Mouse (Mus musculus) kidney, adult 2 months (tissue): ENCODE data around the gene Srgap2. TPM values are rescaled to one million over a fixed set of nuclear protein-coding genes. Genes with fewer than 3 reads are reported as not detected.
A peak's percentile ranks its signal among the peaks of the same experiment; 100 is the strongest.
"Not testable (repeated sequence)": the region's sequence is repeated elsewhere in the genome, so short reads cannot be mapped to it uniquely, and the experiment has no call there.

ENCODE experiments used
- DNase-seq: peaks from one replicate; pipeline ENCODE4 v3.0.0; 2021
- H3K27ac ChIP-seq: fragments of 200-500 bp; 2 replicates; pipeline ENCODE4 v1.5.1; 2012; ENCODE audit warnings: low read depth, low read length, control low read depth, inconsistent platforms; ENCODE audit not compliant: insufficient read depth
- H3K27me3 ChIP-seq: fragments of 200-500 bp; replicated peaks from 2 replicates; pipeline ENCODE4 v1.6.1; 2012; ENCODE audit warnings: mild to moderate bottlenecking, moderate library complexity, low read length, inconsistent platforms; ENCODE audit not compliant: control insufficient read depth, insufficient read depth
- H3K36me3 ChIP-seq: fragments of 200-500 bp; 2 replicates; pipeline ENCODE4 v1.6.1; 2012; ENCODE audit warnings: mild to moderate bottlenecking, moderate library complexity, low read length, inconsistent platforms; ENCODE audit not compliant: control insufficient read depth, insufficient read depth
- H3K4me1 ChIP-seq: fragments of 200-500 bp; 2 replicates; pipeline ENCODE4 v1.6.1; 2011; ENCODE audit warnings: low read length; ENCODE audit not compliant: control insufficient read depth, insufficient read depth
- H3K4me3 ChIP-seq: fragments of 200-500 bp; 2 replicates; pipeline ENCODE4 v1.5.1; 2011; ENCODE audit warnings: mild to moderate bottlenecking, low read depth, low read length, control low read depth; ENCODE audit not compliant: insufficient read depth
- CTCF ChIP-seq: fragments of 200-500 bp; conservative IDR thresholded peaks from 2 replicates; pipeline ENCODE4 v1.5.1; 2011; ENCODE audit warnings: low read depth, mild to moderate bottlenecking, control low read depth, low read length, moderate library complexity, mixed read lengths; ENCODE audit not compliant: insufficient read depth, insufficient read length
- POLR2A ChIP-seq: fragments of 200-500 bp; IDR thresholded peaks from one replicate; pipeline ENCODE4 v1.6.1; 2011; ENCODE audit warnings: low read depth, low read length, control low read depth
- WGBS: fragments of 180-500 bp; shearing (Covaris S2); methylation state at CpG from one replicate; pipeline ENCODE4 v1.1.7; 2018; 5-methylcytosine and 5-hydroxymethylcytosine counted together
- polyA plus RNA-seq: library from polyadenylated mRNA; depleted of rRNA; stranded (reverse); fragments of >200 nt; gene quantifications from 2 replicates; pipeline ENCODE4 v1.2.3, GENCODE M21; 2012

The Srgap2 gene
- polyA plus RNA-seq, 1 experiment = 13.0 TPM

DNA sequence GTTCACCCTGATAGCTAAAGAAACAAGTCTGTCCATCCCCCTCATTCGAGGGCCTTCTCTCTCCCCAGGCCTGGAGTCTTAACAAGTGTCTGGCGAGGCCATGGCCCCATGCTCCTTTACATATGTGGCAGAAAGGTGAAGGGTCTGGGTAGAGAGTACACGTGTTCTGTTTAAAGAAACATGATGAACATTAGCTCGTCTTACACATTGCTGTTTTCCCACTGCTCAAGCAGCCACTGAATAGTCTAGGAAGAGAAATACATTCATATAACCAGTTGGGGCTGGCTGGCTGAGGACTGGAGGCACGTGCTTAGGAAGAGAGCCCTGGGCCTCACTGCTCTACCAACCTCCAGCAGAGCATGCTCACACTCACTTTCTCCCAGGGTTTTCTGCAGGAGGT, 191.1 kb downstream of the Srgap2 start:
- WGBS = 54% methylated on average over 5 of the region's 5 CpGs
- Histone ChIP-seq H3K4me3 (no peak overlapping the region), H3K27me3 (no peaks in the 10 kb centered on the region), H3K36me3 (peaks cover 1% of the 10 kb centered on the region; the same call in 1 of the 2 replicates), H3K4me1 (no peaks in the 10 kb centered on the region), H3K27ac (no peak overlapping the region)
- peak; percentile 16 for DNase-seq
- TF ChIP-seq CTCF (no peak), POLR2A (no peak)

DNA sequence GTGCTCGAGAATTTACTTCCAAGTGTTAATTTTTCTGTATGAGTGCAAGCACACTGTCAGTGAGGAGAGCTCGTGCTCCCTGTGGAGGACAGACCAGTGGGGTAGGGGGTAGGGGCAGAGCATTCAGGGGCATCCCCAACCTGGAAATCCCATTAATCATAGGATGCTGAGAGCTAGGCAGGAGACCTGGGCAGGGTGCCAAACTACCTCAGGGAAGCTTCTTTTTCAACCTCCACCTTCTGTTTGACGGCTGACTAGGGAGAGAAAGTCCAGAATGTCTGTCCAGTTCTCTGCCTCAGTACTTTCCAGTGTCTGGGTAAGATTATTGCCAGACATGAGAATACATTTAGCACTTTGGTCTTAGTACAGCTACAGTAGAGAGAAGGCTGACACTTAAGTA, 191.5 kb downstream of the Srgap2 start:
- H3K36me3 ChIP-seq = peaks cover 1% of the 10 kb centered on the region; the same call in 1 of the 2 replicates
- DNase-seq = peak; percentile 39
- H3K4me1 ChIP-seq = no peaks in the 10 kb centered on the region
- H3K4me3 ChIP-seq = no peak overlapping the region
- no peak overlapping the region for H3K27ac ChIP-seq
- TF ChIP-seq POLR2A (no peak), CTCF (no peak)
- 58% methylated on average over 3 of the region's 3 CpGs for WGBS
- H3K27me3 ChIP-seq = no peaks in the 10 kb centered on the region

DNA sequence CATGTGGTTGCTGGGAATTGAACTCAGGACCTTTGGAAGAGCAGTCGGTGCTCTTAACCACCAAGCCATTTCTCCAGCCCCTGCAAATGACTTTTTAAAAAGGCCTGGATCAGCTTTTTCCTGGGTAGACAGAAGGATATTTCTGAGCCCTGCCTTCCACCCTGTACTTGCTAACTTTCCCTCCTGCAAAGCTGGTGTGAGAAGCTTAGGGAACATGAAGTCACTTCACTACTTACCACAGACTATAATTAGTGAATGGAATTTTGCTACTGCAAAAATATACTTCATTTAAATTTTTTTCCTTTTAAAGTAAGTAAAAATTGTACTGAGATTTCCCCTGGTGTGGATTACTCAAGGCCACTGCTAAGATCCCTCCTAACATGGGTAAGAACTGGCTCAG, 196.0 kb downstream of the Srgap2 start:
- TF ChIP-seq CTCF (no peak), POLR2A (no peak)

GRCm38 (mm10) chr1:131329093-131329492, 198.1 kb downstream of the Srgap2 start:
- not testable (repeated sequence) for DNase-seq, H3K27ac ChIP-seq, H3K4me3 ChIP-seq, H3K36me3 ChIP-seq, H3K27me3 ChIP-seq, H3K4me1 ChIP-seq
- TF ChIP-seq CTCF = peak; percentile 40; the same call in 1 of the 2 replicates
- 100% methylated on average over 1 of the region's 1 CpGs for WGBS

More for the DNA sequence above, 196.0 kb downstream of the Srgap2 start:
- no peak for DNase-seq
- 92% methylated on average over 1 of the region's 1 CpGs for WGBS
- Histone ChIP-seq H3K36me3 (no peaks in the 10 kb centered on the region), H3K4me3 (no peak overlapping the region), H3K27ac (no peak overlapping the region), H3K27me3 (no peaks in the 10 kb centered on the region), H3K4me1 (no peaks in the 10 kb centered on the region)

GRCm38 (mm10) chr1:131327167-131327566, 200.0 kb downstream of the Srgap2 start:
- no peak for DNase-seq
- TF ChIP-seq CTCF = no peak
- TF ChIP-seq POLR2A = no peak
- H3K36me3 ChIP-seq = no peaks in the 10 kb centered on the region; the same call in 1 of the 2 replicates
- H3K4me1 ChIP-seq = no peaks in the 10 kb centered on the region
- H3K4me3 ChIP-seq = no peak overlapping the region
- WGBS = 87% methylated on average over 1 of the region's 1 CpGs
- H3K27me3 ChIP-seq = no peaks in the 10 kb centered on the region
- H3K27ac ChIP-seq = no peak overlapping the region

DNA sequence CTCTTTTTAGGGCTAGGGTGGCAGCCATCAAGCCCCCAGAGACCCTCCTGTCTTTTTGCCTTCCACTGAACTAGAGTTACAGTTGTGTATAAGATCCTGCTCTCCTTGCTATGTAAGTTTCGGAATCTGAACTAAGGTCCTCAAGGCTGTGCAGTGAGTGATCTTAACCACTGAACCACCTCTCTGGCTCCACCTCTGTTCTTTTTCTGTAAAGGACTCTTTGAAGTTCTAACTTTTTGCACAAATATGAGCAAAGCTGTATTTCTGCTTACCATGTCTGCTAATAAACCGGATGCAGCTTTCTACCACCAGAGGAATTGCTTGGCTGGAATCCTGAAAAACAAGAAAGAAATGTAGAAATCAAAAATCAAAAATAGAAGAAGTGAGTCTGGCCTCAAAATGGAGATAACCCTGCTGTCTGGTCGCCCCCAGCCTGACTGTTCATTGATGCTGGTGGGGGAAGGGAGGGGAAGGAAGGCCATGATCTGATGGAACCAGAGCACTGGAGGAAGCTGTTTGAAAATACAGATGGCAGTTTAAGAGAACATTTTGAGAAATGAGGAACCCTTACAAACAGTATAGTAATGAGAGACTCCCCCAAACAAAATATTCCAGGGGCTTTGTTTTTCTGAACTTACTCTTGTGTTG, 202.2 kb downstream of the Srgap2 start:
- H3K27ac ChIP-seq = no peak overlapping the region
- H3K27me3 ChIP-seq = no peaks in the 10 kb centered on the region
- H3K36me3 ChIP-seq = peaks cover 2% of the 10 kb centered on the region; the same call in 1 of the 2 replicates
- no peak for TF ChIP-seq CTCF
- TF ChIP-seq POLR2A = no peak
- no peaks in the 10 kb centered on the region for H3K4me1 ChIP-seq
- H3K4me3 ChIP-seq = no peak overlapping the region
- WGBS = 85% methylated on average over 3 of the region's 3 CpGs
- DNase-seq = no peak

GRCm38 (mm10) chr1:131319598-131320330, 207.4 kb downstream of the Srgap2 start:
- no peak for DNase-seq
- Histone ChIP-seq H3K27me3 (no peaks in the 10 kb centered on the region), H3K4me3 (no peak overlapping the region), H3K27ac (no peak overlapping the region), H3K36me3 (peaks cover 3% of the 10 kb centered on the region), H3K4me1 (no peaks in the 10 kb centered on the region)
- no peak for TF ChIP-seq POLR2A
- no peak for TF ChIP-seq CTCF
- 92% methylated on average over 3 of the region's 3 CpGs for WGBS
